Mouse (Mus musculus): ENCODE data around the gene Pdia5. TPM values are rescaled to one million over a fixed set of nuclear protein-coding genes. Genes with fewer than 3 reads are reported as not detected.

Gene Pdia5
- polyA plus RNA-seq, 1 experiment from 2014 or later = 62.0 TPM

GRCm38 (mm10) chr16:35455822-35456221 lies 34.9 kb downstream of the Pdia5 start:
- Histone ChIP-seq H3K4me3 (ENCODE audit: low read length) (no peak overlapping the region), H3K4me1 (ENCODE audit: insufficient read depth, low read length) (0 out of 2 replicates have a peak, but pooled peaks cover 4% of the 10 kb centered on the region), H3K9ac (replicated peaks; ENCODE audit: low read length) (no peak overlapping the region), H3K4me2 (replicated peaks; ENCODE audit: low read depth, low read length) (no peak overlapping the region), H3K36me3 (ENCODE audit: insufficient read depth, low read length) (peaks cover 14% of the 10 kb centered on the region), H3K27me3 (ENCODE audit: insufficient read depth, low read length) (no peaks in the 10 kb centered on the region), H3K27ac (ENCODE audit: low read length) (no peak overlapping the region), H3K9me3 (ENCODE audit: low read length) (no peaks in the 10 kb centered on the region)
- ATAC-seq (ENCODE audit: low FRiP score, low TSS enrichment) = no peak
- WGBS = 93% methylated on average over 10 of the region's 10 CpGs

- Histone ChIP-seq H3K4me1 (ENCODE audit: insufficient read depth, low read length) (no peaks in the 10 kb centered on the region), H3K27ac (ENCODE audit: low read length) (no peak overlapping the region), H3K9me3 (ENCODE audit: low read length) (no peaks in the 10 kb centered on the region), H3K9ac (replicated peaks; ENCODE audit: low read length) (no peak overlapping the region), H3K4me3 (ENCODE audit: low read length) (no peak overlapping the region), H3K27me3 (ENCODE audit: insufficient read depth, low read length) (no peaks in the 10 kb centered on the region), H3K36me3 (ENCODE audit: insufficient read depth, low read length) (peaks cover 5% of the 10 kb centered on the region; the same call in 1 of the 2 replicates), H3K4me2 (replicated peaks; ENCODE audit: low read depth, low read length) (no peak overlapping the region)
- WGBS = 93% methylated on average over 16 of the region's 16 CpGs
- no peak for ATAC-seq (ENCODE audit: low FRiP score, low TSS enrichment)
These were observed 40.5 kb downstream of the Pdia5 start for GRCm38 (mm10) chr16:35450018-35450630.

- Histone ChIP-seq H3K9ac (replicated peaks; ENCODE audit: low read length) (no peak overlapping the region), H3K4me2 (replicated peaks; ENCODE audit: low read depth, low read length) (no peak overlapping the region), H3K4me3 (ENCODE audit: low read length) (no peak overlapping the region), H3K27ac (ENCODE audit: low read length) (no peak overlapping the region), H3K9me3 (ENCODE audit: low read length) (no peaks in the 10 kb centered on the region), H3K4me1 (ENCODE audit: insufficient read depth, low read length) (no peaks in the 10 kb centered on the region), H3K36me3 (ENCODE audit: insufficient read depth, low read length) (peaks cover 16% of the 10 kb centered on the region), H3K27me3 (ENCODE audit: insufficient read depth, low read length) (no peaks in the 10 kb centered on the region)
- 94% methylated on average over 4 of the region's 4 CpGs for WGBS
- no peak for ATAC-seq (ENCODE audit: low FRiP score, low TSS enrichment)
These were observed 48.7 kb downstream of the Pdia5 start for GRCm38 (mm10) chr16:35442026-35442415.

- H3K4me1 ChIP-seq (ENCODE audit: insufficient read depth, low read length) = no peaks in the 10 kb centered on the region
- ATAC-seq (ENCODE audit: low FRiP score, low TSS enrichment) = no peak
- H3K4me2 ChIP-seq (replicated peaks; ENCODE audit: low read depth, low read length) = no peak overlapping the region
These were observed 49.2 kb downstream of the Pdia5 start for GRCm38 (mm10) chr16:35441346-35442025.

GRCm38 (mm10) chr16:35439046-35439445 lies 51.6 kb downstream of the Pdia5 start:
- no peak for ATAC-seq (ENCODE audit: low FRiP score, low TSS enrichment)
- no peaks in the 10 kb centered on the region for H3K4me1 ChIP-seq (ENCODE audit: insufficient read depth, low read length)
- H3K9me3 ChIP-seq (ENCODE audit: low read length) = no peaks in the 10 kb centered on the region
- H3K27ac ChIP-seq (ENCODE audit: low read length) = no peak overlapping the region
- peaks cover 16% of the 10 kb centered on the region for H3K36me3 ChIP-seq (ENCODE audit: insufficient read depth, low read length)
- H3K4me3 ChIP-seq (ENCODE audit: low read length) = no peak overlapping the region
- WGBS = 78% methylated on average over 1 of the region's 1 CpGs
- no peak overlapping the region for H3K4me2 ChIP-seq (replicated peaks; ENCODE audit: low read depth, low read length)
- H3K27me3 ChIP-seq (ENCODE audit: insufficient read depth, low read length) = no peaks in the 10 kb centered on the region
- no peak overlapping the region for H3K9ac ChIP-seq (replicated peaks; ENCODE audit: low read length)

More at GRCm38 (mm10) chr16:35441346-35442025, 49.2 kb downstream of the Pdia5 start:
- Histone ChIP-seq H3K4me3 (ENCODE audit: low read length) (no peak overlapping the region), H3K36me3 (ENCODE audit: insufficient read depth, low read length) (peaks cover 16% of the 10 kb centered on the region), H3K9me3 (ENCODE audit: low read length) (no peaks in the 10 kb centered on the region), H3K9ac (replicated peaks; ENCODE audit: low read length) (no peak overlapping the region), H3K27ac (ENCODE audit: low read length) (no peak overlapping the region), H3K27me3 (ENCODE audit: insufficient read depth, low read length) (no peaks in the 10 kb centered on the region)
- 91% methylated on average over 9 of the region's 9 CpGs for WGBS

GRCm38 (mm10) chr16:35431608-35432007 lies 59.1 kb downstream of the Pdia5 start:
- ATAC-seq (ENCODE audit: low FRiP score, low TSS enrichment) = no peak
- Histone ChIP-seq H3K4me1 (ENCODE audit: insufficient read depth, low read length) (no peaks in the 10 kb centered on the region), H3K27ac (ENCODE audit: low read length) (no peak overlapping the region), H3K4me3 (ENCODE audit: low read length) (no peak overlapping the region), H3K36me3 (ENCODE audit: insufficient read depth, low read length) (no peaks in the 10 kb centered on the region; the same call in 1 of the 2 replicates), H3K9me3 (ENCODE audit: low read length) (no peaks in the 10 kb centered on the region), H3K4me2 (replicated peaks; ENCODE audit: low read depth, low read length) (no peak overlapping the region), H3K9ac (replicated peaks; ENCODE audit: low read length) (no peak overlapping the region), H3K27me3 (ENCODE audit: insufficient read depth, low read length) (no peaks in the 10 kb centered on the region)
- WGBS = 53% methylated on average over 4 of the region's 4 CpGs

GRCm38 (mm10) chr16:35424926-35425325 lies 65.7 kb downstream of the Pdia5 start:
- H3K4me2 ChIP-seq (replicated peaks; ENCODE audit: low read depth, low read length) = no peak overlapping the region
- H3K27me3 ChIP-seq (ENCODE audit: insufficient read depth, low read length) = no peaks in the 10 kb centered on the region
- peak; percentile 53; the same call in 1 of the 2 replicates for ATAC-seq (ENCODE audit: low FRiP score, low TSS enrichment)
- whole genome bisulfite sequencing = 71% methylated on average over 4 of the region's 4 CpGs
- no peaks in the 10 kb centered on the region for H3K36me3 ChIP-seq (ENCODE audit: insufficient read depth, low read length)
- no peak overlapping the region for H3K4me3 ChIP-seq (ENCODE audit: low read length)
- H3K9me3 ChIP-seq (ENCODE audit: low read length) = no peaks in the 10 kb centered on the region
- no peak overlapping the region for H3K9ac ChIP-seq (replicated peaks; ENCODE audit: low read length)
- H3K27ac ChIP-seq (ENCODE audit: low read length) = 0 out of 2 replicates have a peak overlapping the region, but pooled peaks have one; percentile 82
- H3K4me1 ChIP-seq (ENCODE audit: insufficient read depth, low read length) = peaks cover 29% of the 10 kb centered on the region

GRCm38 (mm10) chr16:35423250-35424139 lies 67.2 kb downstream of the Pdia5 start:
- peak overlapping the region; percentile 82 for H3K27ac ChIP-seq (ENCODE audit: low read length)
- H3K36me3 ChIP-seq (ENCODE audit: insufficient read depth, low read length) = no peaks in the 10 kb centered on the region
- 39% methylated on average over 18 of the region's 18 CpGs for WGBS
- H3K9me3 ChIP-seq (ENCODE audit: low read length) = no peaks in the 10 kb centered on the region
- peak overlapping the region; percentile 30 for H3K4me2 ChIP-seq (replicated peaks; ENCODE audit: low read depth, low read length)
- peak overlapping the region; percentile 46; the same call in 1 of the 2 replicates for H3K9ac ChIP-seq (replicated peaks; ENCODE audit: low read length)
- peak overlapping the region; percentile 3; the same call in 1 of the 2 replicates for H3K4me3 ChIP-seq (ENCODE audit: low read length)
- peak; percentile 91 for ATAC-seq (ENCODE audit: low FRiP score, low TSS enrichment)
- H3K27me3 ChIP-seq (ENCODE audit: insufficient read depth, low read length) = no peaks in the 10 kb centered on the region
- peaks cover 29% of the 10 kb centered on the region for H3K4me1 ChIP-seq (ENCODE audit: insufficient read depth, low read length)

- 77% methylated on average over 8 of the region's 8 CpGs for WGBS
- Histone ChIP-seq H3K27ac (ENCODE audit: low read length) (peak overlapping the region; percentile 82), H3K36me3 (ENCODE audit: insufficient read depth, low read length) (no peaks in the 10 kb centered on the region), H3K27me3 (ENCODE audit: insufficient read depth, low read length) (no peaks in the 10 kb centered on the region), H3K9me3 (ENCODE audit: low read length) (no peaks in the 10 kb centered on the region), H3K9ac (replicated peaks; ENCODE audit: low read length) (no peak overlapping the region), H3K4me1 (ENCODE audit: insufficient read depth, low read length) (peaks cover 29% of the 10 kb centered on the region), H3K4me3 (ENCODE audit: low read length) (no peak overlapping the region), H3K4me2 (replicated peaks; ENCODE audit: low read depth, low read length) (no peak overlapping the region)
- ATAC-seq (ENCODE audit: low FRiP score, low TSS enrichment) = peak; percentile 51
These were observed 68.0 kb downstream of the Pdia5 start for GRCm38 (mm10) chr16:35422705-35423104.
